ENCODE assay signal across 23 mouse cellular contexts in genomic region chrX:99437781-99438180, GRCm38 (mm10).
"Had no signal": no experiment of that assay in that cellular context is flagged by ENCODE, and none has a peak within 500 bp of the region (broad histone marks: within the 10 kb centered on the region; RNA-seq: fewer than 3 reads in every experiment).

No protein-coding gene starts in this region.

- H3K4me2 ChIP-seq: limb, embryonic 12.5 days; limb, embryonic 15.5 days; liver, embryonic 11.5 days; lung, embryonic 14.5 days; midbrain, embryonic 13.5 days; neural tube, embryonic 12.5 days; neural tube, embryonic 15.5 days; stomach, embryonic 15.5 days had no signal

- H3K36me3 ChIP-seq: limb, embryonic 12.5 days; limb, embryonic 15.5 days; midbrain, embryonic 10.5 days; midbrain, embryonic 13.5 days; neural tube, embryonic 12.5 days; neural tube, embryonic 15.5 days; stomach, embryonic 15.5 days had no signal

- H3K4me1 ChIP-seq: megakaryocyte, embryonic 14.5 days had no signal

- H3K9me3 ChIP-seq: limb, embryonic 12.5 days; limb, embryonic 15.5 days; megakaryocyte, embryonic 14.5 days; midbrain, embryonic 10.5 days; midbrain, embryonic 13.5 days; neural tube, embryonic 12.5 days; neural tube, embryonic 15.5 days; stomach, embryonic 15.5 days had no signal

- ATAC-seq: intestine, postnatal 0 days; liver, postnatal 0 days; lung, postnatal 0 days; midbrain, embryonic 13.5 days had no signal

- H3K9ac ChIP-seq: limb, embryonic 12.5 days; limb, embryonic 15.5 days; liver, embryonic 14.5 days; liver, postnatal 0 days; lung, embryonic 14.5 days; midbrain, embryonic 13.5 days; neural tube, embryonic 12.5 days; neural tube, embryonic 15.5 days; stomach, embryonic 15.5 days had no signal

- H3K4me3 ChIP-seq: layer of hippocampus, adult 2 months; limb, embryonic 12.5 days; limb, embryonic 15.5 days; megakaryocyte, embryonic 14.5 days; midbrain, embryonic 10.5 days; midbrain, embryonic 13.5 days; neural tube, embryonic 12.5 days; neural tube, embryonic 15.5 days; stomach, embryonic 15.5 days had no signal

- DNase-seq: kidney, adult 2 months; layer of hippocampus, adult 9-11 months; liver, postnatal 0 days; lung, embryonic 14.5 days; right cerebral cortex, postnatal 25 days; spleen, adult 18-20 months; thymus, adult 2 months; thymus, postnatal 14 days; thymus, postnatal 4 days had no signal

- H3K27ac ChIP-seq: kidney, postnatal 0 days; layer of hippocampus, adult 2 months; limb, embryonic 12.5 days; limb, embryonic 15.5 days; liver, embryonic 14.5 days; midbrain, embryonic 10.5 days; midbrain, embryonic 13.5 days; neural tube, embryonic 12.5 days; neural tube, embryonic 15.5 days; stomach, embryonic 15.5 days had no signal
